Mouse (Mus musculus): ENCODE data around the gene Pkmyt1. TPM values are rescaled to one million over a fixed set of nuclear protein-coding genes. Genes with fewer than 3 reads are reported as not detected.

Gene Pkmyt1
- polyA plus RNA-seq, 1 experiment from 2014 or later: 47.4 TPM

DNA sequence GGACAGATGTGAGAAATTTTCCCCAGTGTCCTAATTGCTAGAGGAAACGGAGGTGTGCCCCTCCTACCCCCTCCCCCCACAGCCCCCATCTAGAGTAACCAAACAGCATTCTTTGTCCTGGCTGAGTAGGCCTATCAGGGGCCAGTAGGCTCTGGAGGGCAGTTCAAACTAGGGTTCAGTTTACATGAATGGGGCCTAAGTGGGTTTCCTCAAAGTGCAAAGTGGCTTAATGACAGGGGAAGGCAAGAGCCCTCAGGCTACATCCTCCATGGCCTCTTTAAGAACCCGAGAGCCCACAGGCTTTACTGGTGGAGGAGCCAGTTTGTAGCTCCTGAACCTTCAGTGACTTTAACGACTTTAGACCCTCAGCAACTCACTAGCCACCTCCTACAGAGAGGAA, 30.3 kb upstream of the Pkmyt1 start:
- Histone ChIP-seq H3K9me3 (no peaks in the 10 kb centered on the region), H3K36me3 (no peaks in the 10 kb centered on the region), H3K4me1 (peaks cover 16% of the 10 kb centered on the region; the same call in 1 of the 2 replicates), H3K27ac (no peak overlapping the region), H3K9ac (no peak overlapping the region), H3K4me3 (replicated peaks) (no peak overlapping the region), H3K4me2 (no peak overlapping the region), H3K27me3 (replicated peaks) (peaks cover 13% of the 10 kb centered on the region)
- no peak for ATAC-seq (ENCODE audit: insufficient read depth, low FRiP score, low read depth)
- WGBS: 17% methylated on average over 3 of the region's 3 CpGs

- Histone ChIP-seq H3K4me3 (replicated peaks) (peak overlapping the region; percentile 63), H3K27me3 (replicated peaks) (peaks cover 16% of the 10 kb centered on the region), H3K36me3 (no peaks in the 10 kb centered on the region), H3K27ac (no peak overlapping the region), H3K4me1 (peaks cover 16% of the 10 kb centered on the region; the same call in 1 of the 2 replicates), H3K9me3 (no peaks in the 10 kb centered on the region), H3K4me2 (peak overlapping the region; percentile 100), H3K9ac (peak overlapping the region; percentile 29)
- peak; percentile 11; the same call in 1 of the 2 replicates for ATAC-seq (ENCODE audit: insufficient read depth, low FRiP score, low read depth)
- WGBS: under 1% methylated on average over 81 of the region's 101 CpGs
Measured at GRCm38 (mm10) chr17:23699131-23700077, 26.7 kb upstream of the Pkmyt1 start.

DNA sequence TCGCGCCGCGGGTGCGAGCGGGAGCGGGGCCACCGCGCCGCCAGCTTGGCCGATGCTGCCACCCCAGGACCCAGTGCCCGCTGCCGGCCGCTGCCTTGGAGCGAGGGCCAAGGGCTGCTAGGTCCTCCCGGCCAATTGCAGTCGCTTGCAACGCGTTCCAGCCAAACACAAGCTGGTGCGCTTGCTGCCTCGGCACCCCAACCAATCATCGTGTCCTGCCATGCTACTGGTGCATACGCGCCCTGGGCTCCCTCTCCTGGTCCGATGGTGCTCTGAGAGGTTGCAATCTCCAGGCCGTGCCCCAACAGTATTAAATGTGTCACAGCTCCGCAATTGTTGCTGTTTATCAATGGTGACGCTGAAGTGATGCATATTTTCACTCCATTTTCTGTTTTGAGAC, 26.1 kb upstream of the Pkmyt1 start:
- Histone ChIP-seq H3K9ac (no peak overlapping the region), H3K4me2 (peak overlapping the region; percentile 100), H3K27ac (no peak overlapping the region), H3K27me3 (replicated peaks) (peaks cover 16% of the 10 kb centered on the region), H3K9me3 (no peaks in the 10 kb centered on the region), H3K36me3 (no peaks in the 10 kb centered on the region), H3K4me1 (peaks cover 12% of the 10 kb centered on the region; the same call in 1 of the 2 replicates), H3K4me3 (replicated peaks) (peak overlapping the region; percentile 63)
- under 1% methylated on average over 27 of the region's 28 CpGs for WGBS
- ATAC-seq (ENCODE audit: insufficient read depth, low FRiP score, low read depth): peak; percentile 93

- H3K4me3 ChIP-seq (replicated peaks): no peak overlapping the region
- WGBS: 83% methylated on average over 9 of the region's 9 CpGs
- no peak overlapping the region for H3K27ac ChIP-seq
- H3K9ac ChIP-seq: no peak overlapping the region
- ATAC-seq (ENCODE audit: insufficient read depth, low FRiP score, low read depth): no peak
- no peaks in the 10 kb centered on the region for H3K9me3 ChIP-seq
- no peaks in the 10 kb centered on the region for H3K36me3 ChIP-seq
- peaks cover 8% of the 10 kb centered on the region; the same call in 1 of the 2 replicates for H3K4me1 ChIP-seq
- peaks cover 16% of the 10 kb centered on the region for H3K27me3 ChIP-seq (replicated peaks)
- H3K4me2 ChIP-seq: no peak overlapping the region
Measured at GRCm38 (mm10) chr17:23703301-23703700, 22.8 kb upstream of the Pkmyt1 start.

DNA sequence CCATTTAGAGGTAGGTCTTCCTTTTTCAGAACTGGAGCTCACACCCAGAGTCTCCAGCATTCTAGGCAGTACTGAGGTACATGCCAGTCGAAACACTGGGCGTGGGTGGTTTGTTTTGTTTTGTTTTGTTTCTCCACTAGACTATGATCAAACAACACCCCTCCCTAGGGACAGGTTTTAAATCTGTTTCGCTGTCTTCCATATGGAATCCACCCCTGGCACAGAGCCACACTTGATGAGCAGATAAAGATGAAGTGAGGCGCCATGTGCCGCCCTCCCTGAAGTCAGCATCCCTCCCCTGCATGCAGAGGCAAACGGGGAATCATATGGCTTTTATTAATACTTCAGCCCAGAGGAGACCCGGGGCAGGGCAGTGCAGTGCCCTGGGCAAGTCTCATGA, 21.4 kb upstream of the Pkmyt1 start:
- no peak for ATAC-seq (ENCODE audit: insufficient read depth, low FRiP score, low read depth)
- WGBS: 49% methylated on average over 7 of the region's 7 CpGs

DNA sequence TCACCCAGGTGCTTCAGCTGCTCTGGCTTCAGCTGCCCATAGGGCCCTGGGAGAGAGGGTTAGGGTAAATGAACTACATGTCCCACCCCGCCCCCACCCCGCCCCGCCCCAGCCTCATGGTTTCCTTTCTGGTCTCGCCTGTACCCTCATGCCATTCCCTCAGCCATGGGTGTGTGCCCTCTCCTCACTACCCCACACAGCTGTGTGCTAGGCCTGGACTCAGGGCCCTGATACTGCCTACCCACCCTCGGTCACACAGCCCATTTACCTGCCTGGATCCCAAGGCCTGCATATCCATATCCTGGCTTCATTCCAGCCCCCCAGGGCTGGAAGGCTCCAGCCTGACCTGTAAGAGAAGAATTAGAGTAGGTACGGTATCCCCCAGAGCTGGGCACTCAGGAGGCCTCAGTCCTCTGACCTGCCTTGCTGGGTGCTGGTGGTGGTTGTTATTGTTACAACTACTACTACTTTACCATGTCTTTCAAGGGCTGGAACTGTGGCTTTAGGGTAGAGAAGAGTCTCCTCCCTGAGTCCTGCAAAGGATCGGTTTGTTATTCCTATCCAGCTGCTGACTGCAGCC, 20.5 kb upstream of the Pkmyt1 start:
- Histone ChIP-seq H3K36me3 (no peaks in the 10 kb centered on the region), H3K4me2 (no peak overlapping the region), H3K4me1 (no peaks in the 10 kb centered on the region), H3K9me3 (no peaks in the 10 kb centered on the region), H3K9ac (no peak overlapping the region), H3K27me3 (replicated peaks) (peaks cover 4% of the 10 kb centered on the region; the same call in 1 of the 2 replicates), H3K4me3 (replicated peaks) (no peak overlapping the region), H3K27ac (no peak overlapping the region)
- 76% methylated on average over 7 of the region's 7 CpGs for WGBS
- ATAC-seq (ENCODE audit: insufficient read depth, low FRiP score, low read depth): no peak

More for the DNA sequence above, 21.4 kb upstream of the Pkmyt1 start:
- Histone ChIP-seq H3K36me3 (no peaks in the 10 kb centered on the region), H3K27me3 (replicated peaks) (peaks cover 8% of the 10 kb centered on the region), H3K27ac (no peak overlapping the region), H3K4me3 (replicated peaks) (no peak overlapping the region), H3K9ac (no peak overlapping the region), H3K9me3 (no peaks in the 10 kb centered on the region), H3K4me1 (0 out of 2 replicates have a peak, but pooled peaks cover 3% of the 10 kb centered on the region), H3K4me2 (no peak overlapping the region)

- WGBS: 3% methylated on average over 3 of the region's 3 CpGs
- Histone ChIP-seq H3K27ac (no peak overlapping the region), H3K4me1 (no peaks in the 10 kb centered on the region), H3K4me3 (replicated peaks) (no peak overlapping the region), H3K27me3 (replicated peaks) (no peaks in the 10 kb centered on the region), H3K9ac (no peak overlapping the region), H3K4me2 (no peak overlapping the region), H3K36me3 (no peaks in the 10 kb centered on the region), H3K9me3 (no peaks in the 10 kb centered on the region)
- 0 out of 2 replicates have a peak, but pooled peaks have one; percentile 58 for ATAC-seq (ENCODE audit: insufficient read depth, low FRiP score, low read depth)
Measured at GRCm38 (mm10) chr17:23706212-23706611, 19.9 kb upstream of the Pkmyt1 start.

DNA sequence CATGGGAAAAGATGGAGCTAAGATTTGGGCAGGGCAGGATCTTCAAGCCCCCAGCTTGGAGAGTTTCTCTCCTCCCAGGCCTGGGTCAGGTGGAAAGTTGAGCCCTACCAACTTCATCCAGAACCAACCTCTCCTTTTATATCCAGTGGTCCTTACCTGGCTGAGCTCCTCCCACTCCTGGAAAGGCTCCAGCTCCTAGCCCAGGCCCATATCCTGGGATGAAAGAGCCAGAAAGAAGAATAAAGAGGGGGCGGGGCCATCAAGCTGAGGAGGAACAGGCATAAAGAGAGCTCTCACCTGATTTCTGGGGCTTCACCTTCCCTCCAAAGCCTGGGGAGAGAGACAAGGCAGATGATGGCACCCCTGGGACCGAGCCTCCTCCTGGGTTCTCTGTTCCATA, 9.1 kb upstream of the Pkmyt1 start:
- H3K9ac ChIP-seq: no peak overlapping the region
- H3K4me2 ChIP-seq: no peak overlapping the region
- no peaks in the 10 kb centered on the region for H3K36me3 ChIP-seq
- H3K27me3 ChIP-seq (replicated peaks): no peaks in the 10 kb centered on the region
- 61% methylated on average over 2 of the region's 2 CpGs for WGBS
- H3K4me3 ChIP-seq (replicated peaks): no peak overlapping the region
- no peak for ATAC-seq (ENCODE audit: insufficient read depth, low FRiP score, low read depth)
- no peaks in the 10 kb centered on the region for H3K4me1 ChIP-seq
- H3K27ac ChIP-seq: no peak overlapping the region
- no peaks in the 10 kb centered on the region for H3K9me3 ChIP-seq

DNA sequence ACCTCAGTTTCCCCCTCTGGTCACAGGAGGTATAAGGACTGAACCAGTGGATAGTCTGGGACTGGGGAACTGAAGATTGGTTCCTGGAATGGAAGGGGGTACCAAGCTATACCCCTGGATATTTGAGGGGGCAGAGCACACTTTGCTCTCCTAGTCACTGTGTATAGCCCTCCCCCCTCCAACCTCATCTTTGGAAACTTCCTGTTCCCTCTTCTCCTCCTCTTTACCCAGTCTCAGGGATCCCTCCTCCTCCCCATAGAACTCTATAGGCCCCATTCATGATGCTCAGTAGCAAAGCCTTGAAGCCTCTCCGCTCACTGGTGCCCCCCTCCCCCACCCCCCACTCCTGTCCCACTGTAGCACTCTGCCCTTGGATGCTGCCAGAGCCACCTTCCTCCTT, 6.7 kb upstream of the Pkmyt1 start:
- no peaks in the 10 kb centered on the region for H3K36me3 ChIP-seq

GRCm38 (mm10) chr17:23721886-23722285, 4.2 kb upstream of the Pkmyt1 start:
- Histone ChIP-seq H3K4me2 (no peak overlapping the region), H3K27me3 (replicated peaks) (no peaks in the 10 kb centered on the region), H3K4me3 (replicated peaks) (no peak overlapping the region), H3K4me1 (0 out of 2 replicates have a peak, but pooled peaks cover 1% of the 10 kb centered on the region), H3K9ac (no peak overlapping the region), H3K27ac (no peak overlapping the region), H3K9me3 (no peaks in the 10 kb centered on the region), H3K36me3 (no peaks in the 10 kb centered on the region)
- 78% methylated on average over 2 of the region's 2 CpGs for WGBS
- ATAC-seq (ENCODE audit: insufficient read depth, low FRiP score, low read depth): no peak

More for the DNA sequence above, 6.7 kb upstream of the Pkmyt1 start:
- ATAC-seq (ENCODE audit: insufficient read depth, low FRiP score, low read depth): no peak
- Histone ChIP-seq H3K4me3 (replicated peaks) (no peak overlapping the region), H3K4me2 (no peak overlapping the region), H3K27ac (no peak overlapping the region), H3K4me1 (no peaks in the 10 kb centered on the region), H3K9me3 (no peaks in the 10 kb centered on the region), H3K9ac (no peak overlapping the region), H3K27me3 (replicated peaks) (no peaks in the 10 kb centered on the region)
- WGBS: 11% methylated on average over 1 of the region's 1 CpGs

DNA sequence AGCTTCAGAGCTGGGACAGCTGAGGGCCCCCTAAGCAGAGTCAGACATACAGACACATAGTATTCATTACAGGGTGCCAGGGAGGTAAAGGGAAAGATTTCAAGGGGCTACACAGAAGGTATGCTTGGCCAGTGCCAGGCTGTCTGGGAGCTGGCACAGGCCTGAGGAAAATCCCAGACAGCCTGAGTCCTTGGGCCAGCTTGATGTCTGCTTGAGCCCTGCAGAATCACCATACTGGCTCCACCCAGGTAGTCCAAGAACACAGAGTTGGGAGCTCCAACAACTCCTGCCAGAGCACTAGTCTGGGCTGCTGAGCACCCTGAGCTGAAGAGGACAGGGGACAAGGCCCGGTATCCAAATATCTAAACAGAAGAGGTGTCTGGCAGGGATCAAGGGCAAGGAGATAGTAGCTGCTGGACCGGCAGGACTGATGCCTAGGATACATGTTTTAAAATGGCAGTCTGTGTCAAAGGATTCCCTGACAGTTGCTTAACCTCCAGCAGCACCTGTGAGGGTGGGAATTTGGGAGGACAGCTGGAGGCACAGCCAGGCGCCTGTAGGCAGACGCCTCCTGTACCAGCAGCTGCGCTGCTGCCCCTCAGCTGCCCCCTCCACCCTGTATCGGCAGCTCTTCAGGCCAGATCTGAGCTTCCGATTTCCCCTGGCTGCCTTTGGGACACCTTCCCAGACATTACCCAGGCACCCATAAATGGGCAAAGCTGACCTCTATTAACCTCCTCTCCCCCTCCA, 3.6 kb upstream of the Pkmyt1 start, which contains the start of gene 1520401A03Rik:
1520401A03Rik (minus strand) TSS at position 408 of the 750 bp plus-strand sequence.
- Histone ChIP-seq H3K4me2 (no peak within 1 kb of the TSS), H3K36me3 (no peaks in the 10 kb centered on the region), H3K4me3 (replicated peaks) (no peak within 1 kb of the TSS), H3K9me3 (no peaks in the 10 kb centered on the region), H3K9ac (no peak within 1 kb of the TSS), H3K27ac (no peak within 1 kb of the TSS), H3K27me3 (replicated peaks) (no peaks in the 10 kb centered on the region), H3K4me1 (0 out of 2 replicates have a peak, but pooled peaks cover 3% of the 10 kb centered on the region)
- WGBS: 60% methylated on average over 7 of the region's 7 CpGs
- no peak for ATAC-seq (ENCODE audit: insufficient read depth, low FRiP score, low read depth)

Measured in stomach, embryonic 15.5 days (tissue).